Mouse (Mus musculus) kidney, embryonic 14.5 days (tissue): ENCODE measurements around the gene Epb41. TPM values are rescaled to one million over a fixed set of nuclear protein-coding genes. Genes with fewer than 3 reads are reported as not detected.

ENCODE experiments used
- ATAC-seq: fragments of 200-750 bp; cut with Nextera tagmentation; 2 replicates; pipeline ENCODE4 v1.8.0; 2017; ENCODE audit warnings: moderate number of reproducible peaks, mild to moderate bottlenecking, moderate TSS enrichment, moderate library complexity; ENCODE audit not compliant: low FRiP score, low TSS enrichment
- H3K27ac ChIP-seq: fragments of 300-500 bp; sonication (generic); 2 replicates; pipeline ENCODE4 v1.5.1; 2014; ENCODE audit warnings: low read depth, mild to moderate bottlenecking, low read length, moderate library complexity, mixed read lengths
- H3K27me3 ChIP-seq: fragments of 300-500 bp; sonication (generic); 2 replicates; pipeline ENCODE4 v1.6.1; 2014; ENCODE audit warnings: mild to moderate bottlenecking, low read length; ENCODE audit not compliant: control insufficient read depth, insufficient read depth
- H3K36me3 ChIP-seq: fragments of 300-500 bp; sonication (generic); 2 replicates; pipeline ENCODE4 v1.6.1; 2014; ENCODE audit warnings: low read length, mixed read lengths; ENCODE audit not compliant: control insufficient read depth, insufficient read depth
- H3K4me1 ChIP-seq: fragments of 300-500 bp; sonication (generic); 2 replicates; pipeline ENCODE4 v1.6.1; 2014; ENCODE audit warnings: low read length, mixed read lengths; ENCODE audit not compliant: control insufficient read depth, insufficient read depth
- H3K4me2 ChIP-seq: fragments of 300-500 bp; sonication (generic); replicated peaks from 2 replicates; pipeline ENCODE4 v1.6.1; 2014; ENCODE audit warnings: low read depth, mild to moderate bottlenecking, low read length
- H3K4me3 ChIP-seq: fragments of 300-500 bp; sonication (generic); 2 replicates; pipeline ENCODE4 v1.5.1; 2014; ENCODE audit warnings: mild to moderate bottlenecking, low read length
- H3K9ac ChIP-seq: fragments of 300-500 bp; sonication (generic); 2 replicates; pipeline ENCODE4 v1.6.1; 2014; ENCODE audit warnings: low read depth, mild to moderate bottlenecking, low read length, moderate library complexity
- H3K9me3 ChIP-seq: fragments of 300-500 bp; sonication (generic); 2 replicates; pipeline ENCODE4 v1.6.1; 2016; ENCODE audit warnings: low read length; ENCODE audit not compliant: control insufficient read depth
- WGBS: fragments of 180-500 bp; shearing (Covaris S2); extraction: QIAGEN DNeasy Blood & Tissue Kit; methylation state at CpG from one replicate; pipeline ENCODE4 v1.1.7; 2014; 5-methylcytosine and 5-hydroxymethylcytosine counted together
- polyA plus RNA-seq: library from polyadenylated mRNA; unstranded; fragments of >200 nt; fragmentation: Nextera tagmentation; extraction: Ambion mirVana; gene quantifications from 2 replicates; pipeline ENCODE4 v1.2.1, GENCODE M21; 2014

The Epb41 gene
- 52.5 and 78.5 TPM in 2 replicates for polyA plus RNA-seq

DNA sequence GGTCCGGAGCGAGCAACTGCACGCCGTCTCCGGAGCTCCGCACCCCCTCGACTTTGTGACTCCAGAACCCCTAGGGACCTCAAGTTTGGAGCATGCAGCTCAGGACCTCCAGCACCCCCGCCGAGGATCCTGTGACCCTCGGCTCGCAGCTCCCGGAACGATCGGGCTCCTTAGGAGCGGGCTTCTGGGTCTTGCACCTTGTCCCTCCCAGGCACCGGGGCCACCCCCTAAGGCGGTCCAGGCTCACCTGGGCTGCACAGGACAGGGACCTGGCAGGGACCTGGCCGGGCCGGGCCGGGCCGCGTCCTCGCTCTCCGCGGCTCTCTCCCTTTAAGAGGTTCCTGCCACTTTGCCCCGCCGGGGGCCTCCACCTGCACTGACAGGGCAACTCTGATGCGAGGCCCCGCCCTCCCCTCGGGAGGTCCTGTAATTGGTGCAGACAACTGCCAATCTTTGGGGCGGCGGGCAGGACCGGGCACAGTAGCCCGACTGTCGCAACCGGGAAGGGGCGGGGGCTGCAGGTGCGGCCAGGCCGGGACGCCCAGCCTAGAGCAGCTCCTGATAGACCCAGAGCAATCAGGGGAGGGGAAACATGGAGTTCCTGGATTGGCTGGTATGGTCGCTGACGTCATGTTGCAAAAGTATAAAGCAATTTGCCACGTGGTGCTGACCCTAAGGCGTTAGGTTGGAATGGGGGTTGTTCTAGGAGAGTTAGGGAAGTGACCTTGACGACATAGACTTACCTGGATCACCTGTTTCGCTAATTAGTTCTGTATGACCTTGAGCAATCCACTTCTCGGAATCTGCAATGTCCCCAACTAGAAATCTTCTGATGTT, at the start of gene Epb41:
Epb41 (minus strand) TSS at position 389 of the 837 bp plus-strand sequence.
- peaks cover 3% of the 10 kb centered on the region; the same call in 1 of the 2 replicates for H3K27me3 ChIP-seq
- peak within 1 kb of the TSS; percentile 47; the same call in 1 of the 2 replicates for H3K27ac ChIP-seq
- H3K36me3 ChIP-seq = no peaks in the 10 kb centered on the region

GRCm38 (mm10) chr4:132123166-132123565, 48.0 kb upstream of the Epb41 start:
- H3K4me3 ChIP-seq = no peak overlapping the region
- no peak for ATAC-seq
- H3K4me2 ChIP-seq = no peak overlapping the region
- H3K27me3 ChIP-seq = no peaks in the 10 kb centered on the region
- no peaks in the 10 kb centered on the region for H3K9me3 ChIP-seq
- no peak overlapping the region for H3K27ac ChIP-seq
- H3K36me3 ChIP-seq = no peaks in the 10 kb centered on the region
- H3K4me1 ChIP-seq = no peaks in the 10 kb centered on the region; the same call in 1 of the 2 replicates
- 83% methylated on average over 1 of the region's 1 CpGs for WGBS
- no peak overlapping the region for H3K9ac ChIP-seq

More for the DNA sequence above, at the start of gene Epb41:
- H3K4me2 ChIP-seq = peak within 1 kb of the TSS; percentile 100
- ATAC-seq = peak; percentile 94
- WGBS = 1% methylated on average over 47 of the region's 47 CpGs
- peak within 1 kb of the TSS; percentile 80 for H3K4me3 ChIP-seq
- H3K4me1 ChIP-seq = 0 out of 2 replicates have a peak, but pooled peaks cover 4% of the 10 kb centered on the region
- no peaks in the 10 kb centered on the region for H3K9me3 ChIP-seq
- peak within 1 kb of the TSS; percentile 78 for H3K9ac ChIP-seq

GRCm38 (mm10) chr4:132121674-132122073, 46.6 kb upstream of the Epb41 start:
- no peak overlapping the region for H3K27ac ChIP-seq
- no peak for ATAC-seq
- H3K9me3 ChIP-seq = no peaks in the 10 kb centered on the region
- 77% methylated on average over 5 of the region's 5 CpGs for WGBS
- no peaks in the 10 kb centered on the region for H3K27me3 ChIP-seq
- no peak overlapping the region for H3K9ac ChIP-seq
- H3K36me3 ChIP-seq = no peaks in the 10 kb centered on the region
- no peaks in the 10 kb centered on the region; the same call in 1 of the 2 replicates for H3K4me1 ChIP-seq
- H3K4me3 ChIP-seq = no peak overlapping the region
- no peak overlapping the region for H3K4me2 ChIP-seq

DNA sequence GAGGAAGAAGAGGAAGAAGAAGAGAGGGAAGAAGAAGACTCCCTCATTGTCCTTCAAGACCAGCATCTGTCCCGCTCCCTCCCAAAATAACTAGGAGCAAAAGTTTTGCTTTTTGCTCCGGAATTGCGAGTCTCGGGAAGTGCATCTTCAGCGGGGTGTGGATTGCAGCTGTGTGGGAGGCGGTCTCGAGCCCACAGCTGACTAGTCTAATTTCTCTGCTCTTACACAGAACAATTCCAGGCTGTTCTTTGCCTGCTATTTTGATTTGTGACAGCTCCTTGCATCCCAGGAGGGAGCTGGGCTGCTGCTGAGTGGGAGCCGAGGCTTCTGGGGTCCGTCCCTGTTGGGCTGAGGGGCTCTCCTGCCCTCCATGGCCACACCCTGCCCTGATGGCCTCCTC, 44.4 kb upstream of the Epb41 start:
- no peak for ATAC-seq
- Histone ChIP-seq H3K4me1 (no peaks in the 10 kb centered on the region; the same call in 1 of the 2 replicates), H3K27ac (no peak overlapping the region), H3K9ac (no peak overlapping the region), H3K27me3 (no peaks in the 10 kb centered on the region), H3K4me3 (no peak overlapping the region), H3K4me2 (no peak overlapping the region), H3K36me3 (no peaks in the 10 kb centered on the region), H3K9me3 (no peaks in the 10 kb centered on the region)
- 40% methylated on average over 9 of the region's 9 CpGs for WGBS

DNA sequence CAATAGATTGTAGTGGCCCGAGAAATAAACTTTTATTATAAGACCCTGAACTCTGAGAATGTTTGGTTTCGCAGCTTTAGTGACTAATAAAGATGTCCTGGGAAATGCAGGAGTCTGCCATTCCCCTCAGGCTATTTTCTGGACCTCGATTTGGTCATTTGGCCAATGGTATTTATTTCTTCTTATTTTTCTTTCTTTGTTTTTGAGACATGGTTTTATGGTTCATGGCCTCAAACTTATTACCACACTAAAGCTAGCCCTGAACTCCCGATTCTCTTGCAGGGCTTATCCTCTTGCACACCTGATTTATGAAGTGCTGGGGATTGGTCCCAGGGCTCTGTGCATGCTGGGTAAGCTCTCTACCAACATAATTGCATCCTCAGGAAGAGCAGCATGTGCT, 41.2 kb upstream of the Epb41 start:
- H3K4me3 ChIP-seq = no peak overlapping the region
- no peak overlapping the region for H3K27ac ChIP-seq
- no peak for ATAC-seq
- no peaks in the 10 kb centered on the region; the same call in 1 of the 2 replicates for H3K4me1 ChIP-seq
- 50% methylated on average over 4 of the region's 4 CpGs for WGBS
- no peak overlapping the region for H3K4me2 ChIP-seq
- peaks cover 5% of the 10 kb centered on the region; the same call in 1 of the 2 replicates for H3K27me3 ChIP-seq
- H3K9me3 ChIP-seq = no peaks in the 10 kb centered on the region
- H3K9ac ChIP-seq = no peak overlapping the region
- no peaks in the 10 kb centered on the region for H3K36me3 ChIP-seq

GRCm38 (mm10) chr4:132113411-132114095, 38.4 kb upstream of the Epb41 start:
- H3K4me1 ChIP-seq = no peaks in the 10 kb centered on the region
- H3K27me3 ChIP-seq = peaks cover 5% of the 10 kb centered on the region; the same call in 1 of the 2 replicates
- WGBS = 47% methylated on average over 53 of the region's 53 CpGs
- peak overlapping the region; percentile 29 for H3K4me3 ChIP-seq
- H3K36me3 ChIP-seq = no peaks in the 10 kb centered on the region
- no peak overlapping the region for H3K27ac ChIP-seq
- H3K4me2 ChIP-seq = peak overlapping the region; percentile 42
- no peak for ATAC-seq
- H3K9me3 ChIP-seq = no peaks in the 10 kb centered on the region
- no peak overlapping the region for H3K9ac ChIP-seq

DNA sequence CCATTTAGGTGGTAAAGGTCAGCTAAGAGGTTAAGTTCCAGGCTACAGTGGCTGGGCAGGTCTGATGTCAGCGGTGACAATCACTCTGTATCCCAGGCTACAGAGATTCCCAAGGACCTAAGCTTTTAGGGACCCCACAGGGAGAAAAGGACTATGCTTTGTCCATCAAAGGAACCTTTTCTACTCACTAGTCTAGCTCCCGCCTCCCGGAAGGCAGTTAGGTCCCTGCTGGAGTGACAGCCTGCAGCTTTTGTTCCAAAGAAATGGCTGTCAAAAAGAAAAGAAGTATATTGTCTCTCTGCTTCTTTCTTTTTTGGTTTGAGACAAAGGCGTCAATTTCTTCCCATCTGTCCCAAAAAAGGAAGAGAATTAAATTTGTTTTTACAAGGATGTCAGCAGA, 36.1 kb upstream of the Epb41 start:
- Histone ChIP-seq H3K36me3 (no peaks in the 10 kb centered on the region), H3K27ac (no peak overlapping the region), H3K9ac (no peak overlapping the region), H3K4me1 (no peaks in the 10 kb centered on the region), H3K9me3 (no peaks in the 10 kb centered on the region), H3K4me2 (no peak overlapping the region), H3K4me3 (no peak overlapping the region), H3K27me3 (peaks cover 5% of the 10 kb centered on the region; the same call in 1 of the 2 replicates)
- WGBS = 72% methylated on average over 4 of the region's 4 CpGs
- ATAC-seq = no peak

GRCm38 (mm10) chr4:132108221-132108620, 33.1 kb upstream of the Epb41 start:
- 95% methylated on average over 7 of the region's 7 CpGs for WGBS
- no peaks in the 10 kb centered on the region; the same call in 1 of the 2 replicates for H3K27me3 ChIP-seq

DNA sequence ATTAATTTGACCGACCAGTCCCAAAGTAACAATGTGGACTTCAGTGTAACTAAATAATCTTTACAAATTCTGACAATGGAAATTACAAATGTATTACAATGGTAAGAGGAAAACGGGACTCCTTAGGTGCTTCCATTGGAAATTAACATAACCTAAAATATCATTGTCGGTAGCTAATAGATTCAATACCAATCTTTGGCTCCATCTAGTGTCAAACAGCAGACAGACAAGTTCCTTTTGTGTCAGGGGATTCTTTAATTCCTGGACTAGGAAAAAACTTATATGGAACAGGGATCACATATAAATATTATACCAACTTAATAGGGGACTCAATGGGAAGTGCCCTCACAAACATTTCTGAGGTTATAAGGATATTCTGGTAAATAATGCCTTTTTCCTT, 26.0 kb upstream of the Epb41 start:
- H3K4me3 ChIP-seq = no peak overlapping the region
- H3K27ac ChIP-seq = no peak overlapping the region
- H3K4me1 ChIP-seq = no peaks in the 10 kb centered on the region
- no peaks in the 10 kb centered on the region for H3K27me3 ChIP-seq
- H3K36me3 ChIP-seq = no peaks in the 10 kb centered on the region
- H3K9me3 ChIP-seq = no peaks in the 10 kb centered on the region
- no peak overlapping the region for H3K9ac ChIP-seq
- 52% methylated on average over 3 of the region's 3 CpGs for WGBS
- ATAC-seq = no peak
- H3K4me2 ChIP-seq = no peak overlapping the region

More at GRCm38 (mm10) chr4:132108221-132108620, 33.1 kb upstream of the Epb41 start:
- H3K4me3 ChIP-seq = no peak overlapping the region
- H3K4me1 ChIP-seq = no peaks in the 10 kb centered on the region
- no peak overlapping the region for H3K27ac ChIP-seq
- H3K36me3 ChIP-seq = no peaks in the 10 kb centered on the region
- no peaks in the 10 kb centered on the region for H3K9me3 ChIP-seq
- H3K4me2 ChIP-seq = no peak overlapping the region
- H3K9ac ChIP-seq = no peak overlapping the region
- ATAC-seq = no peak
